Mouse (Mus musculus): Measurements from ENCODE around the gene Itsn1. TPM values are rescaled to one million over a fixed set of nuclear protein-coding genes. Genes with fewer than 3 reads are reported as not detected.

Gene Itsn1
- polyA plus RNA-seq, 1 experiment = 43.7 TPM

DNA sequence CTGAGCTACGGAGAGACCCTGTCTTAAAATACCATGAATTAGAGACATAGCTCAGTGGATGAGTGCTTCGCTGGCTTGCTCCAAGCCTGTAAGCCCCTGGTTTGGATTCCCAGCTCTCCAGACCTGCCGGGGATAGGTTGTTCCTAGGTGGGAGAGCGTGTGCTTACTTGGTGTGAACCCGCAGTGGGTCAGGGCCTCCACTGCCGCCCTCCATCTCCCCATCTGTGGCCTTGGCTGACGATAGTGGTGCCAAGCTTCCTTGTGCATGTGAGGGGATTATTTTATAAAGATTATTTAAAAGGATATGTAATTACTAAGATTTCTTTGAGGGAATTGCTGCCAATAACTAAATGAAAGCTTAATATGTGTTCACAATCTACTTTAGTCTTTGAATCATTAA is 43.5 kb downstream of the Itsn1 start:
- no peak for TF ChIP-seq POLR2A (IDR thresholded peaks at IDR 0.05; ENCODE audit: borderline replicate concordance, extremely low read depth, low read depth, low read length)
- no peak for TF ChIP-seq CTCF (IDR thresholded peaks at IDR 0.05; ENCODE audit: insufficient read depth, low read length)
- Histone ChIP-seq H3K4me3 (replicated peaks; ENCODE audit: extremely low read depth, low read depth, low read length) (no peak overlapping the region), H3K4me1 (ENCODE audit: control insufficient read depth, insufficient read depth, low read length) (no peaks in the 10 kb centered on the region)
- 84% methylated on average over 7 of the region's 7 CpGs for WGBS
- DNase-seq = no peak

DNA sequence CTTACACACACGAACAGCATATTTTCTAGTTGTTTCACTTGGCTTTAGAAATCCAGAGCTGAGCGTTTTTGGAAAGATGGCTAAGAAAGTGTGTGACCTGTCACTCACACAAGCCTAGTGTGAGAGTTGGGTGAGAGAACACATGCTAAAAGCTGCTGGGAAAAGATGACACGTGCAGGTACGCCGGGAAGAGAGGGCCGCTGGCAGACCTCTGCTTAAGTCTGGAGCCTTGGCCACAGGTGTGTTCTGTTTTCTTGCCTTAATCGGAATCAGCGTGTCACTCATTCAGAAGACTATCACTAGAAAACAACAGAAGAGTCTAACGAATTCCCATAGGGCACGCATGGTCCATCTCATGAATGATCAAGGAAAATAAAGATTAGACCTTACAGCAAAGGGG is 50.5 kb downstream of the Itsn1 start:
- 74% methylated on average over 10 of the region's 10 CpGs for WGBS

DNA sequence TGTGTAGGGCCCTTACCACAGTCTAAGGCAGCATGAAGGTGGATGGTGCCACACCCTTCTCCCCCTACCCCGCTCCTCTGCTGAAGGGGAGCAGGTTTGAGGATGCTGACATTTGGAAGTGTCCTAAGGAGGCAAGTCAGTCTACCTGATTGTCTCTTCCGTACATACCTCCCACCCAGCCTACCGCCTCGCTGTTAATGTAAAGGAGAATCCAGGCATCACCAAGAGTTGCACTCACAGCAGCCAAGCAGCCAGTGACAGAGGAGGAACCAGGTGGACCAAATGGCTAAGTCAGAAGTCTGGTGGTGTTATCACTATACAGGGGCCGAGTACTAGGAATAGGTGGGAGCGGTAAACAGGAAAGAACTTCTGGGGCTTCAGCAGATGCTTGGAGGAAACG is 51.1 kb downstream of the Itsn1 start:
- WGBS = 86% methylated on average over 7 of the region's 7 CpGs
- no peak for DNase-seq
- TF ChIP-seq POLR2A (IDR thresholded peaks at IDR 0.05; ENCODE audit: borderline replicate concordance, extremely low read depth, low read depth, low read length) = no peak
- no peak for TF ChIP-seq CTCF (IDR thresholded peaks at IDR 0.05; ENCODE audit: insufficient read depth, low read length)

More for the DNA sequence above, 50.5 kb downstream of the Itsn1 start:
- TF ChIP-seq CTCF (IDR thresholded peaks at IDR 0.05; ENCODE audit: insufficient read depth, low read length) (no peak), POLR2A (IDR thresholded peaks at IDR 0.05; ENCODE audit: borderline replicate concordance, extremely low read depth, low read depth, low read length) (no peak)
- Histone ChIP-seq H3K4me1 (ENCODE audit: control insufficient read depth, insufficient read depth, low read length) (no peaks in the 10 kb centered on the region), H3K4me3 (replicated peaks; ENCODE audit: extremely low read depth, low read depth, low read length) (no peak overlapping the region)
- no peak for DNase-seq

DNA sequence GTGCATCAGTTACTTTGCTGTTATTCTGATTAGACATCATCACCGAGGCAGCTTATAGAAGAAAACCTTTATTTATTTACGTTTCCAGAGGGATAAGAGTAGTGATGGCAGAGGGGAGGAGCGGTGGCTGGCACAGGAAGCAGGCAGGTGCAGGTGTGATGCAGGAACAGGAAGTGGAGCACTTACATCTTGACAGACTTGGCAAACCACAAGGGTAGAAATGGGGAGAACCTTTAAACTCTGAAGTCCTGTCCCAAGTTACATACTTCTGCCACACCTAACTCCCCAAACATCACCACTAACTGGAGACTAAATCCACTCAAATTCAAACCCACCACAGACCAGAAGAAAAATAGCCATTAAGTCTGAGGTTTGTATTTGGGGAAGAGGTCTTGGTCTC is 51.7 kb downstream of the Itsn1 start:
- TF ChIP-seq CTCF (IDR thresholded peaks at IDR 0.05; ENCODE audit: insufficient read depth, low read length) (no peak), POLR2A (IDR thresholded peaks at IDR 0.05; ENCODE audit: borderline replicate concordance, extremely low read depth, low read depth, low read length) (no peak)
- no peaks in the 10 kb centered on the region for H3K4me1 ChIP-seq (ENCODE audit: control insufficient read depth, insufficient read depth, low read length)
- no peak overlapping the region for H3K4me3 ChIP-seq (replicated peaks; ENCODE audit: extremely low read depth, low read depth, low read length)
- WGBS = 55% methylated on average over 3 of the region's 3 CpGs
- DNase-seq = no peak

More for the DNA sequence above, 51.1 kb downstream of the Itsn1 start:
- no peak overlapping the region for H3K4me3 ChIP-seq (replicated peaks; ENCODE audit: extremely low read depth, low read depth, low read length)
- no peaks in the 10 kb centered on the region for H3K4me1 ChIP-seq (ENCODE audit: control insufficient read depth, insufficient read depth, low read length)

DNA sequence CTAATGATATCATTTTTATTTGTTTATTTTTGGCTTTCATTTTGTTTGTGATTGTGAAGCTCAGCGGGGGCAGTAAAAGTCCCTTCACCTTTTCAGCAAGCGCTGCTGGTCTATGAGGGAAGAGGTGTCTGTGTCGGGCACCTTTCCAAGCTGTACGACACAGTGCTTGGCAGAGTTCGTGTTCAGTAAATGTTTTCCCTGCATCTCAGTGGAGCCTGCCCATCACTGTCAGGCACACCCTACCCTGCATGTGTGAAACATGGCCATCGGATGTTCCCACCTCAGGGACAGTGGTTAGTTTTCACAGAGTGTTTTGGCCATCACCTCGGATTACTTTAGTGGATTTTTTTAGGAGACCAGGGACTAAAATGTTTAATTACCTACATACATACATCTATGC is 54.1 kb downstream of the Itsn1 start:
- 0 out of 2 replicates have a peak, but pooled peaks cover 2% of the 10 kb centered on the region for H3K4me1 ChIP-seq (ENCODE audit: control insufficient read depth, insufficient read depth, low read length)
- TF ChIP-seq CTCF (IDR thresholded peaks at IDR 0.05; ENCODE audit: insufficient read depth, low read length) (no peak), POLR2A (IDR thresholded peaks at IDR 0.05; ENCODE audit: borderline replicate concordance, extremely low read depth, low read depth, low read length) (no peak)
- DNase-seq = no peak
- no peak overlapping the region for H3K4me3 ChIP-seq (replicated peaks; ENCODE audit: extremely low read depth, low read depth, low read length)
- 77% methylated on average over 7 of the region's 7 CpGs for WGBS

DNA sequence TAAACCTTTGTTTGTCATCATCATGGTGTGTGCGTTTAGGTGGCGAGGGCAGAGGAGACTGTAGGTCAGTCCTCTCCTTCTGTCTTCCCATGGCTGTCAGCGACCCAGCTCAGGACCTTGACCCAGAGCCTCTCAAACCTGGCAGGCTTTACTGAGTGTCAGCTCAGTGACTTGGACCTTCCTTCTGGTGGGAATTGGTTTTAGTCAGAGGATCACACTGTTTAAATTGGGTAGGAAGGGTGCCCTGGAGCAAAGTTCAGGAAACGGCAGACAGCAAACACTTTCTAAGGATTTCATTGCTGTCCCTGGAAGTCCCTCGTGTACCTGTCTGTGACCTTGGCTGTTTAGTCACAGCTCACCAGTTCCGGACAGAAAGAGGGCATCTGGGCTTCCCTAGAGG is 55.2 kb downstream of the Itsn1 start:
- WGBS = 80% methylated on average over 6 of the region's 6 CpGs
- no peak overlapping the region for H3K4me3 ChIP-seq (replicated peaks; ENCODE audit: extremely low read depth, low read depth, low read length)
- no peak for TF ChIP-seq POLR2A (IDR thresholded peaks at IDR 0.05; ENCODE audit: borderline replicate concordance, extremely low read depth, low read depth, low read length)
- TF ChIP-seq CTCF (IDR thresholded peaks at IDR 0.05; ENCODE audit: insufficient read depth, low read length) = no peak
- H3K4me1 ChIP-seq (ENCODE audit: control insufficient read depth, insufficient read depth, low read length) = 0 out of 2 replicates have a peak, but pooled peaks cover 2% of the 10 kb centered on the region
- no peak for DNase-seq

DNA sequence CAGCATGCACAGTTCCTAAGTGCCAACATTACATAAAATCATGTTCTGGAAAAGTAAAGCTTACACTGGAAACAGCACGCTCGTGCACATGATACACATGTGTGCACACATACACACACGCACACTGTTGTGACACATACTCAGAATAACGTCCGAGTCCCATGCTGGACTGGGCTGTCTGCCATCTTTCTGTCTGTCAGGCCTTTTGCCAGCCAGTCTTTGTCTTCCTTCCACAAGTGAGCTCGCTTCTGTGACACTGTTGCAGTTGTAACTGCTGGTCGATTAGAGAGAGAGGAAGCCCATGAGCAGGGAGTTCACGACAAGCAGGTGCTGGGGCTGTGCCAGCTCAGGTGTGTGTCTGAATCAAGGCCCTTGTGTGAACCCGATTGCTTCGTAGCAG is 57.3 kb downstream of the Itsn1 start:
- 45% methylated on average over 10 of the region's 10 CpGs for WGBS
- Histone ChIP-seq H3K4me3 (replicated peaks; ENCODE audit: extremely low read depth, low read depth, low read length) (no peak overlapping the region), H3K4me1 (ENCODE audit: control insufficient read depth, insufficient read depth, low read length) (0 out of 2 replicates have a peak, but pooled peaks cover 2% of the 10 kb centered on the region)
- TF ChIP-seq CTCF (IDR thresholded peaks at IDR 0.05; ENCODE audit: insufficient read depth, low read length) (no peak), POLR2A (IDR thresholded peaks at IDR 0.05; ENCODE audit: borderline replicate concordance, extremely low read depth, low read depth, low read length) (no peak)
- DNase-seq = no peak

DNA sequence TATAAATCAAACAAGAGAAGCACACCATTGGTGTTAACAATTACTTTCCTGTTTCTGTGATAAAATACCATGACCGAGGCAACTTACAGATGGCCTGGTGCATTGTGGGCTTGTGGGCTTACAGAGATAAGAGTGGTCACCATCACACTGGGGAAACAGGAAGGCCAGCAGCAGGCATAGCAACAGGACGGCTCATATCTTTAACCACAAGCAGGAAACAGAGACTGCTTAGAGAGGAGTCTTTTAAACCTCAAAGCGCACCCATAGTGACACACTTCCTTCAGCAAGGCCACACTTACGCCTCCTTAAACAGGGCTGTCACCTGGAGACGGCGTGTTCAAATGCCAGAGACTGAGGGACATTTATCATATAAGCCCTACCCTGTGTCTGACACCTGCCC is 60.6 kb downstream of the Itsn1 start:
- no peak for TF ChIP-seq CTCF (IDR thresholded peaks at IDR 0.05; ENCODE audit: insufficient read depth, low read length)
- no peak for TF ChIP-seq POLR2A (IDR thresholded peaks at IDR 0.05; ENCODE audit: borderline replicate concordance, extremely low read depth, low read depth, low read length)
- WGBS = 39% methylated on average over 6 of the region's 6 CpGs
- H3K4me1 ChIP-seq (ENCODE audit: control insufficient read depth, insufficient read depth, low read length) = 0 out of 2 replicates have a peak, but pooled peaks cover 2% of the 10 kb centered on the region
- no peak for DNase-seq
- H3K4me3 ChIP-seq (replicated peaks; ENCODE audit: extremely low read depth, low read depth, low read length) = no peak overlapping the region

DNA sequence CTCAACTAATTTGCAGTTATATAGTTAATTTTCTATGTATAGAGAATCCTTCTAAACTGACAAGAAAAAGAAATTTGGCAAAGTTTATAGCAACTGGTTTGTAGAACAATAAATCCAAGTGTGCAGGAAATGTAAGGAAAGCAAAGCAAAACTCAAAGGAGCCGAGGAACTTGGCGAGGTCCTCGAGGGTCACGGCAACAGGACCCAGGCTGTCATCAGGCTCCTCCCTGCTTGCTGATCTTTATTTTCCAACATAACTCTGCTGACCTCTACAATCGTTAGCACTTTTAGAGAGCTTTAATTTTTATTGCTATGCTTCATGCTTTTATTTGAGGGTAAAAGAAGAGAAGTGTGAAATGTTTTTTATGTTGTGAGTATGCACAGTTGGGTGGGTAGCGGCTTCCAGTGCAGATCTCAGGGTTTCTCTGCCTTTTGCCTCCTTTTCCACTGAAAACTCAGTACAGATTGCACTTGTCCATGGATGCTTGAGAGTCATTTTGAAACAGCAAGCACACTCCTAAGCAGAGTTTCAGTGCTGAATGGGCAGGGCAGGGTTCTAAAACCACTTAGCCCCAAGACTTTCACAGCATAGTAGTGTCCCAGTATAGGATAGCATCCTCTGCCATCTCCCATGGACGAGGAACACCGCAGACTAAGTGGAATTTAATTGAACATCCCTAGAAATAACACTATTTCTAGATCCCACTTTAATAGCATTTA is 63.6 kb downstream of the Itsn1 start:
- no peak for DNase-seq
- TF ChIP-seq CTCF (IDR thresholded peaks at IDR 0.05; ENCODE audit: insufficient read depth, low read length) (no peak), POLR2A (IDR thresholded peaks at IDR 0.05; ENCODE audit: borderline replicate concordance, extremely low read depth, low read depth, low read length) (no peak)
- 58% methylated on average over 8 of the region's 8 CpGs for WGBS
- Histone ChIP-seq H3K4me1 (ENCODE audit: control insufficient read depth, insufficient read depth, low read length) (no peaks in the 10 kb centered on the region), H3K4me3 (replicated peaks; ENCODE audit: extremely low read depth, low read depth, low read length) (no peak overlapping the region)
